Comparison of ENCODE assay signal across 11 mouse cellular contexts in genomic region chr5:107296512-107297322, GRCm38 (mm10). TPM values are rescaled to one million over a fixed set of nuclear protein-coding genes. Genes with fewer than 3 reads are reported as not detected.
DNase-seq lines count a peak whose midpoint lies in the region; TF ChIP-seq lines count a peak whose summit lies in the region.
"Had no signal": no experiment of that assay in that cellular context is flagged by ENCODE, and none has a peak within 500 bp of the region (broad histone marks: within the 10 kb centered on the region; RNA-seq: fewer than 3 reads in every experiment).

No protein-coding gene starts in this region.

- intact Hi-C loops in gastrocnemius, adult 2 months (cut with DNase I): no loop called here
- intact Hi-C loops in gastrocnemius, postnatal 14 days (cut with DNase I; ENCODE audit: low total_unique reads): no loop called here

- no peak for DNase-seq in gastrocnemius, adult 2 months
- no peak for DNase-seq in gastrocnemius, postnatal 14 days
- peak; percentile 85 for DNase-seq in brain, adult 2 months (ENCODE audit: low read depth, low spot score)
- peak; percentile 80 to 88 for DNase-seq in cerebellum, postnatal 14 days
- DNase-seq in kidney, postnatal 14 days: peak; percentile 56
- no peak for DNase-seq in frontal cortex, adult 2 months (ENCODE audit: extremely low spot score in 1 of 2, low spot score in 1 of 2)
- DNase-seq in heart, embryonic 10.5 days (ENCODE audit: low spot score): no peak
- DNase-seq in neural tube, embryonic 10.5 days (ENCODE audit: extremely low spot score, low spot score): no peak
- DNase-seq: adrenal gland, adult 8-10 months; lung, adult 2 months had no signal

- H3K4me1 ChIP-seq in heart, embryonic 10.5 days: peaks cover 11% of the 10 kb centered on the region; the same call in 1 of the 2 replicates

- peak overlapping the region; percentile 40 for H3K4me3 ChIP-seq in gastrocnemius, adult 2 months
- H3K4me3 ChIP-seq in heart, embryonic 10.5 days: no peak overlapping the region
- H3K4me3 ChIP-seq: heart, embryonic 15.5 days had no signal

- H3K36me3 ChIP-seq in heart, embryonic 10.5 days: no peaks in the 10 kb centered on the region
- H3K36me3 ChIP-seq: heart, embryonic 15.5 days had no signal

- H3K9me3 ChIP-seq in heart, embryonic 10.5 days: no peaks in the 10 kb centered on the region
- H3K9me3 ChIP-seq: heart, embryonic 15.5 days had no signal

- 57% methylated on average over 9 of the region's 9 CpGs for WGBS in heart, embryonic 10.5 days

- H3K27ac ChIP-seq in gastrocnemius, adult 2 months: no peak overlapping the region
- H3K27ac ChIP-seq in heart, embryonic 10.5 days: no peak overlapping the region
- H3K27ac ChIP-seq: heart, embryonic 15.5 days had no signal

- no peak for TF ChIP-seq CTCF in gastrocnemius, adult 2 months (IDR thresholded peaks at IDR 0.05)

- peaks cover 9% of the 10 kb centered on the region; the same call in 1 of the 2 replicates for H3K27me3 ChIP-seq in heart, embryonic 10.5 days (ENCODE audit: insufficient read depth, poor library complexity, severe bottlenecking)
- H3K27me3 ChIP-seq: heart, embryonic 15.5 days had no signal

RNA-seq across cellular contexts. Expression of gene Tgfbr3, which starts 7.3 kb away (rescaled TPM):
- 10 to 100 TPM; 20.5 to 22.9 TPM for total RNA-seq in gastrocnemius, adult 2 months (2021)
- 10 to 100 TPM; 31.6 to 32.7 TPM for total RNA-seq in gastrocnemius, postnatal 14 days (2021)
- polyA plus RNA-seq in frontal cortex, adult 2 months (2012; rRNA removed): 4.6 and 6.8 TPM in 2 replicates
- 36.7 and 54.6 TPM in 2 replicates for polyA plus RNA-seq in heart, embryonic 10.5 days (2016; fragmentation: Nextera tagmentation; extraction: Ambion mirVana)

RNA-seq across cellular contexts. Expression of gene Brdt, which starts 34.2 kb away (rescaled TPM):
- total RNA-seq in gastrocnemius, adult 2 months (2021): 1 to 10 TPM; 2.1 to 2.3 TPM
- 1 to 10 TPM; 2.4 TPM for total RNA-seq in gastrocnemius, postnatal 14 days (2021)
- 10.0 and 11.2 TPM in 2 replicates for polyA plus RNA-seq in frontal cortex, adult 2 months (2012; rRNA removed)
- 0.62 and 0.63 TPM in 2 replicates for polyA plus RNA-seq in heart, embryonic 10.5 days (2016; fragmentation: Nextera tagmentation; extraction: Ambion mirVana)

Comparison
In these comparisons a context has a peak if more than half of its experiments do, and no peak if none do; other contexts are left out.
1. DNase-seq: peak in brain, adult 2 months (single experiment), cerebellum, postnatal 14 days (2 of 2) and kidney, postnatal 14 days (single experiment); none in gastrocnemius, adult 2 months (single experiment), gastrocnemius, postnatal 14 days (single experiment), frontal cortex, adult 2 months (0 of 2), heart, embryonic 10.5 days (single experiment) and neural tube, embryonic 10.5 days (single experiment).